Mouse (Mus musculus) cerebellum, adult 2 months (tissue): Measurements from ENCODE around the gene Gpr165. TPM values are rescaled to one million over a fixed set of nuclear protein-coding genes. Genes with fewer than 3 reads are reported as not detected.

Experiments used
- DNase-seq, 2 experiments: peaks; one replicate each; pipeline ENCODE4 v3.0.0; 2021
- H3K27ac ChIP-seq: fragments of 200-500 bp; 2 replicates; pipeline ENCODE4 v1.5.1; 2012; ENCODE audit warnings: low read length, control low read depth, inconsistent platforms; ENCODE audit not compliant: insufficient read depth
- H3K27me3 ChIP-seq: fragments of 200-500 bp; 2 replicates; pipeline ENCODE4 v1.6.1; 2012; ENCODE audit warnings: inconsistent platforms, mild to moderate bottlenecking, low read length, moderate library complexity; ENCODE audit not compliant: control insufficient read depth, insufficient read depth
- H3K4me1 ChIP-seq: fragments of 200-500 bp; 2 replicates; pipeline ENCODE4 v1.6.1; 2011; ENCODE audit warnings: low read length; ENCODE audit not compliant: control insufficient read depth, insufficient read depth
- H3K4me3 ChIP-seq: fragments of 200-500 bp; replicated peaks from 2 replicates; pipeline ENCODE3; 2011; ENCODE audit warnings: mild to moderate bottlenecking, low read depth, low read length, control low read depth; ENCODE audit not compliant: insufficient read depth
- CTCF ChIP-seq: fragments of 200-500 bp; IDR thresholded peaks from 2 replicates; pipeline ENCODE4 v1.5.1; 2011; ENCODE audit warnings: low read depth, mild to moderate bottlenecking, control low read depth, low read length, moderate library complexity, borderline replicate concordance; ENCODE audit not compliant: insufficient read depth
- POLR2A ChIP-seq: fragments of 200-500 bp; IDR thresholded peaks from 2 replicates; pipeline ENCODE4 v1.6.1; 2011; ENCODE audit warnings: low read length, control low read depth, borderline replicate concordance; ENCODE audit not compliant: insufficient read depth
- WGBS: fragments of 180-500 bp; shearing (Covaris S2); methylation state at CpG from one replicate; pipeline ENCODE4 v1.1.7; 2018; 5-methylcytosine and 5-hydroxymethylcytosine counted together
- polyA plus RNA-seq: library from polyadenylated mRNA; depleted of rRNA; stranded (reverse); fragments of >200 nt; gene quantifications from 2 replicates; pipeline ENCODE4 v1.2.3, GENCODE M21; 2012; rRNA removed

The Gpr165 gene
- 6.4 and 7.3 TPM in 2 replicates for polyA plus RNA-seq

DNA sequence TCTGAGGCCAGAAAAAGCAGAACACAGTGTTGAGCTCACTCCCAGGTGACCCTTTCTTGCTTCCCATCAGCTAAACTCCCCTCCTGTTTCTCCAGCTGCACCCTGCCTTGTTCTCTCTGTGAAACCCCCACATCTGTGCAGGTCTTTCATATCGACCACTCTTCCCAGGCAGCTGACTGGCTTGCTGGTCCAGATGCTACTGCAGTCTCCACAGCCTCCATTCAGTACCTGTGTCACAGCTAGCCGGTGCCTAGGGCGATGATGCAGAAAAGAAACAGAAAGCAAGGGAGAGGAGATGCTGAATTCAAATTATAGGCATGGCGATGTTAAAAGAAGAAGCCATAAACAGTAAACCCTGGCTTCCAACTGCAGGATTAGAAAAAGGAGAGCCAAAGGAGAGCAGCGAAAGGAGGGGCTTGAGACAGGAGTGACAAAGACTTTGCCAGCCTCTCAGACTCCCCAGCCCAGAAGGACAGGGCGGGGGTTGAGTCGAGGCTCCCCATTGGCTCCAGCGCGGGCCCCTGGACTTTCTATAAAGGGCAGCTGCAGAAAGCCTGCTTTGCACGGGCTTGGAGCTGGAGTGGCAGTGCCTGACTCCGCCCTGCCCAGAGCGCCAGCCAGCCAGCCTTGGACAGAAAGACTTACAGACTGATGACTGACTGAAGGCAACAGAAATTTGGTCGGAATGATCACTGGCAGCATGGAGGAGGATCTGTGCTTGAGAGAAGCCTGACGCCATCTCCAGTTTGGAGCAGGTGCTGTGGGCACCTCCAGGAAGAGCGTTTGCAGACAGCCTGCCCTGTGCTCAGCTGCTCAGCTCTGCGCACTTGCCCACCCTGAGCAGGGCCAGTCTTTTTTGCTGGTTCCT, at the start of gene Gpr165:
Gpr165 (plus strand) TSS at position 535 of the 868 bp plus-strand sequence.
- Histone ChIP-seq H3K4me3 (peak within 1 kb of the TSS; percentile 64), H3K27ac (no peak within 1 kb of the TSS), H3K27me3 (no peaks in the 10 kb centered on the region), H3K4me1 (no peaks in the 10 kb centered on the region; the same call in 1 of the 2 replicates)
- TF ChIP-seq POLR2A: no peak
- no peak for TF ChIP-seq CTCF
- 9% methylated on average over 16 of the region's 16 CpGs for WGBS
- peak; percentile 28 to 40 for DNase-seq

DNA sequence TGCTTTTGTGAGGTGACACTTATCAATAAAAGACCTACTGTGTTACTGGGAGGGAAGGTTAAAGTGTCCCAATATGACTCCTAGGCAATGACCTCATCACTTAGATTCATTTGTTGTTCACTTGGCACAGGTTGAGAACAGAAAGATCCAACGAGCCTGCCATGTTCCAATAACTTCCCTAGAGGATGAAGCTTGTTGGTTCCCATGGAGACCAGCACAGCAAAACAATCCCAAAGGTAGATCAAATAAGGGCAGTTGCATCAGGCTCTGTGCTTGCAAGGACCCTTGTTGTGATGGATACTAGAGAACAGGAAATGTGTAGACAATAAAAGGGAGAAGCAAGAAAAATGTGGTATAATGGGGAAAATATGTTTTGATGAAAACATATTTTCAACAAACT, 38.4 kb upstream of the Gpr165 start:
- no peaks in the 10 kb centered on the region for H3K4me1 ChIP-seq
- H3K27ac ChIP-seq: no peak overlapping the region
- WGBS: 0% methylated on average over 1 of the region's 1 CpGs
- no peaks in the 10 kb centered on the region for H3K27me3 ChIP-seq
- TF ChIP-seq POLR2A: no peak
- no peak for TF ChIP-seq CTCF
- no peak overlapping the region for H3K4me3 ChIP-seq
- no peak for DNase-seq
